Mouse (Mus musculus) G1E (cell line): Measurements from ENCODE around the gene Gm5475.

Experiments
- CTCF ChIP-seq: IDR thresholded peaks from 2 replicates; pipeline ENCODE4 v1.5.1; 2012; ENCODE audit warnings: low read depth, low read length, inconsistent platforms, mixed read lengths
- GATA1 ChIP-seq: IDR thresholded peaks from 2 replicates; pipeline ENCODE4 v1.6.1; 2012; ENCODE audit warnings: borderline replicate concordance, low read length, inconsistent platforms, mixed read lengths
- TAL1 ChIP-seq: conservative IDR thresholded peaks from 2 replicates; pipeline ENCODE4 v1.6.1; 2012; ENCODE audit warnings: low read depth, low read length, inconsistent platforms, mixed read lengths

DNA sequence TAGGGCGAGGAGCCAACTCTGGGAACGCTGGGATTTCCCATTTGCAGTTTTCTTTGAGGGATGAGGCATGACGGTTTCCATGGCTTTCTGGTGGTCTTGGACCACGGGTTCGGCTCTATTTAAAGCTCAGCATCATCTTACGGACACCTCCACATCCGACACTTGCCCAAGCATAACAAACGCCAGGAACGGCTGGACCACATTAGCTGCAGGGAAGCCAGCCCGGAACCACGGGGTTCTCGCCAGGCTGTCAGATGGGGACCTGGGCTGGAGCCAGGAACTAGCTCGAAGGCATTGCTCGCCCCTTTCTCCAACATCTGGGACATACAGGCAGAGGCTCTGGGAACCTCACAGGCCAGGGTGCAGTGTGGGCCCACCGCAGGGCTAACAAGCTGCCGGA lies 29.3 kb downstream of the Gm5475 start:
- TF ChIP-seq CTCF, result no peak
- no peak for TF ChIP-seq GATA1
- TF ChIP-seq TAL1, result no peak
